Mouse (Mus musculus): ENCODE results near the gene Sctr.

GRCm38 (mm10) chr1:120070168-120070567 lies 63.5 kb downstream of the Sctr start:
- no peak for TF ChIP-seq EP300 (IDR thresholded peaks at IDR 0.05; ENCODE audit: insufficient read depth, low read depth, low read length)
- no peak for TF ChIP-seq CTCF (IDR thresholded peaks at IDR 0.05; ENCODE audit: low read depth, low read length)

All from ES-Bruce4 (cell line).